Mouse (Mus musculus) limb, embryonic 10.5 days (tissue): ENCODE results near the gene Me3. TPM values are rescaled to one million over a fixed set of nuclear protein-coding genes. Genes with fewer than 3 reads are reported as not detected.

ENCODE experiments used
- DNase-seq: peaks from one replicate; pipeline ENCODE4 v3.0.0-alpha.2; 2017; ENCODE audit warnings: low spot score
- H3K27ac ChIP-seq: fragments of 300-500 bp; sonication (generic); 2 replicates; pipeline ENCODE4 v1.5.1; 2016; ENCODE audit warnings: mild to moderate bottlenecking
- H3K27me3 ChIP-seq: fragments of 300-500 bp; sonication (generic); 2 replicates; pipeline ENCODE4 v1.6.1; 2016; ENCODE audit warnings: low read depth, mild to moderate bottlenecking; ENCODE audit not compliant: poor library complexity, severe bottlenecking
- H3K36me3 ChIP-seq: fragments of 300-500 bp; sonication (generic); 2 replicates; pipeline ENCODE4 v1.6.1; 2016; ENCODE audit warnings: mild to moderate bottlenecking, moderate library complexity
- H3K4me1 ChIP-seq: fragments of 300-500 bp; sonication (generic); 2 replicates; pipeline ENCODE4 v1.6.1; 2016
- H3K4me3 ChIP-seq: fragments of 300-500 bp; sonication (generic); 2 replicates; pipeline ENCODE4 v1.5.1; 2016; ENCODE audit warnings: mild to moderate bottlenecking, moderate library complexity
- H3K9me3 ChIP-seq: fragments of 300-500 bp; sonication (generic); replicated peaks from 2 replicates; pipeline ENCODE4 v1.6.1; 2016; ENCODE audit warnings: mild to moderate bottlenecking
- WGBS: fragments of 180-500 bp; shearing (Covaris S2); methylation state at CpG from one replicate; pipeline ENCODE4 v1.1.7; 2016; 5-methylcytosine and 5-hydroxymethylcytosine counted together
- polyA plus RNA-seq: library from polyadenylated mRNA; unstranded; fragments of >200 nt; fragmentation: Nextera tagmentation; extraction: Ambion mirVana; gene quantifications from 2 replicates; pipeline ENCODE4 v1.2.1, GENCODE M21; 2016

Me3 gene
- polyA plus RNA-seq, 1 experiment from 2014 or later: 0.06 TPM

GRCm38 (mm10) chr7:89852158-89853095 lies 220.2 kb downstream of the Me3 start:
- Histone ChIP-seq H3K4me3 (no peak overlapping the region), H3K36me3 (no peaks in the 10 kb centered on the region), H3K27ac (no peak overlapping the region), H3K27me3 (no peaks in the 10 kb centered on the region), H3K9me3 (no peaks in the 10 kb centered on the region), H3K4me1 (peaks cover 10% of the 10 kb centered on the region)
- WGBS: 84% methylated on average over 10 of the region's 10 CpGs
- DNase-seq: no peak

DNA sequence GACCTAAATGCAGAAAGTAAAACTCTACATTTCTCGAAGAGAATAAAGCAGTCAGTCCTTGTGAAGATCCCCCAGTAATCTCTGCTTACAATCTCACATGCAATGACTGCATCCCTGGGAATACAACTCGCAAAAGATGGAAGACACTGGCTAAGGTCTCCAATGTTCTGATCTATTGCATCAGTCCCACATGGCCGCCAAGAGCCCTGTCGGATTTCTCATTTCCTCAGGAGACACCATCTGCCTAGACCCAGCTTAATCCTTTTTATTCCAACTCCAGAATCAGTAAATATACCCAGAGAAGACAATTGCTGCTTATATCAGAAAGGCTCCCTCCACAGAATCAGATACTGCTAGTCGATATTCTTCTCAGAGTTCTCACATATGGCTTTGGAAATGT lies 220.9 kb downstream of the Me3 start:
- DNase-seq: no peak
- no peaks in the 10 kb centered on the region for H3K36me3 ChIP-seq
- no peaks in the 10 kb centered on the region for H3K9me3 ChIP-seq
- peaks cover 10% of the 10 kb centered on the region for H3K4me1 ChIP-seq
- 88% methylated on average over 5 of the region's 5 CpGs for WGBS
- H3K27me3 ChIP-seq: no peaks in the 10 kb centered on the region
- H3K27ac ChIP-seq: no peak overlapping the region
- no peak overlapping the region for H3K4me3 ChIP-seq

GRCm38 (mm10) chr7:89855196-89855595 lies 223.0 kb downstream of the Me3 start:
- Histone ChIP-seq H3K9me3 (no peaks in the 10 kb centered on the region), H3K4me3 (no peak overlapping the region), H3K27ac (no peak overlapping the region), H3K36me3 (no peaks in the 10 kb centered on the region), H3K27me3 (no peaks in the 10 kb centered on the region), H3K4me1 (peaks cover 10% of the 10 kb centered on the region)
- WGBS: 86% methylated on average over 1 of the region's 1 CpGs
- no peak for DNase-seq

DNA sequence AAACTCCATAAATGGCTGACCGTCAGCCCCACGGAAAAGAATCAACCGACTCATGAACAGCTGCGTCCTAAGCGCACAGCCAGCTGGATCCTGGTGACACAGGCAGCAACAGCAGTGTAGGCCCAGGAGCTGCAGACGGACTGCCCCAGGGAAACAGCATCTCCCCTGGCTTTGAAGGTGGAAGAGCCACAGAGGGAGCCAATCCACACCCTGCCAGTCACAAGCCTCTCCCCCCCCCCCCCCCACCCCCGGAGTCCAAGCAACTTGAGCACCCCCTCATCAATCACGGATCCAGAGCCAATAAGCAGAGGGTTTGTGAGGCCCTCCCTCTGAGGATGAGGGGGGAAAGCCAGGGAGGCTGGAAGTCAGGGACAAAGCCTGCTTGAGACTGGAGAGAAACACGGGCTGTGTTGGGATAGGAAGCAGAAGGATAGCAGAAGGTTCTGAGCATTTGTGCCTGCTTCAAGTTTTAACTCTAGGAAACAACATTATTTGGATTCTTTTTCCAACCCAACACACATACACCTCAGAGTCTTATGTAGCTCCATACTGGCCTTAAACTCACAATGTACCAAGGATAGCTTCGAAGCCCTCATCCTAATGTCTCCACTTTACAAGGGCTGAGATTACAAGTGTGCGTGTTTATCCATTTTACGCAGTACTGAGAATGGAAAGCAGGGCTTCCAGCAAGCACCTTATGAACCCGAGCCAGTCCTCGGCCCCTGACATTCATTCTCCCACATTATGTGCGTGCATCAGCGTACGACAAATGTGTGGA lies 224.4 kb downstream of the Me3 start:
- peaks cover 10% of the 10 kb centered on the region for H3K4me1 ChIP-seq
- H3K27me3 ChIP-seq: no peaks in the 10 kb centered on the region
- H3K9me3 ChIP-seq: no peaks in the 10 kb centered on the region
- H3K27ac ChIP-seq: peak overlapping the region; percentile 78
- 57% methylated on average over 17 of the region's 17 CpGs for WGBS
- peak; percentile 67 for DNase-seq
- H3K36me3 ChIP-seq: no peaks in the 10 kb centered on the region
- H3K4me3 ChIP-seq: 0 out of 2 replicates have a peak overlapping the region, but pooled peaks have one; percentile 10

DNA sequence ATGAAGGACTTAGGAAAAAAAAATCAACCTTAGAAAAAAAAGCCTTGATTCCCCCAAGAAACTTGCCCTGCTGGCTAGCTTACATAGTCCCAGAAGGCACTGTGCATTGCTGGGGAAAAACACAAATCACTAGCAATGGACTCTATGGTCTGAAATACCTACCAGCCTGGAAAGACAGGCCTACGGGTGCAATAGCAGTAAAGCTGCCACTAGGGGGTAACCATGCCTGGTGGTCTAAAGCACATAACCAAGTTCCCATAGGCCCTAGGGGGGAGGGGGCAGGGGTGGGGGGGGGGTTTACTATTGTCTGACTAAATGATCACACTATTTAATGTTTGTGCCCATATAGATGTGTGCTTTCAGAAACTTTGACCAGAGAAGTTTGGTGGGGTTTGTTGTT lies 232.6 kb downstream of the Me3 start:
- Histone ChIP-seq H3K4me1 (peaks cover 9% of the 10 kb centered on the region), H3K4me3 (no peak overlapping the region), H3K9me3 (no peaks in the 10 kb centered on the region), H3K27me3 (no peaks in the 10 kb centered on the region), H3K36me3 (no peaks in the 10 kb centered on the region), H3K27ac (no peak overlapping the region)
- WGBS: 100% methylated on average over 1 of the region's 1 CpGs
- DNase-seq: no peak

DNA sequence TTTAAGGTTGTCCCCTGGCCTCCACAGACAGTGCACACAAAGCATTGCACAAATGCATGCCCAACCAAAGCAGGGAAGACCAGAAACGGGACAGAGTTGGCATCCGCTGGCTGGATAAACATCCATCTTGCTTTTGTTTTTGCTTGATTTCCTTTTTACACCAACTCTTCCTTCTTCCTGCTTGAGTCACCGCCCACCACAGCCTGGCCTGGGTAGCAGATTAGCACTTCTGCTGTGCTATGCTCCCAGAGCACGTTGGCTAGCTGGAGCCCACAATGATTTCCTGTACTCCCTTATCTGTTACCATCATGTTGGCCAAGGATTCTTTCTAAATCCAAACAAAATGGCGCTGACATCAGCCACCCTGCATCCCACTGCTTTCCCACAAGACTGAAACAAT lies 235.0 kb downstream of the Me3 start:
- 78% methylated on average over 5 of the region's 5 CpGs for WGBS

DNA sequence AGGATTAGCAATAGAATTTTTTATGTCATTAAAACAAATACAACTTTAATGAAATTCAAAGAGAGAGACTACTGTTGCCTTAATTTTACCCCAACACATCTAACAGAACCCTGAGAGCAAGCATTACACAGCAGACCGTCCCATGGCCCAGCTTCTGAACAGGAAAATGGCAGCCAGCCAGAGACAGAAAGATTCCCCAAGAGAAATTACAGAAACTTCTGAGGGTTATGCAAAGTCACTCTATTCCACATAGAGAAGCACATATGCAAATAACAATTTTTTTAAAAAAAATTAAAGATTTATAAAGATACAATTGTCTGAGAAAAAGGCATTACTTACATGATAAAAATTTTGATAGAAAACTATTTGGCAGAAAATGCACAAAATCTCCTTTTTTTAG lies 247.5 kb downstream of the Me3 start:
- WGBS: 96% methylated on average over 1 of the region's 1 CpGs
- Histone ChIP-seq H3K9me3 (no peaks in the 10 kb centered on the region), H3K27ac (no peak overlapping the region), H3K27me3 (no peaks in the 10 kb centered on the region), H3K36me3 (no peaks in the 10 kb centered on the region), H3K4me1 (no peaks in the 10 kb centered on the region), H3K4me3 (no peak overlapping the region)
- DNase-seq: no peak

More for the DNA sequence above, 235.0 kb downstream of the Me3 start:
- Histone ChIP-seq H3K36me3 (no peaks in the 10 kb centered on the region), H3K27ac (no peak overlapping the region), H3K4me3 (no peak overlapping the region), H3K4me1 (peaks cover 10% of the 10 kb centered on the region), H3K27me3 (no peaks in the 10 kb centered on the region), H3K9me3 (no peaks in the 10 kb centered on the region)
- no peak for DNase-seq

DNA sequence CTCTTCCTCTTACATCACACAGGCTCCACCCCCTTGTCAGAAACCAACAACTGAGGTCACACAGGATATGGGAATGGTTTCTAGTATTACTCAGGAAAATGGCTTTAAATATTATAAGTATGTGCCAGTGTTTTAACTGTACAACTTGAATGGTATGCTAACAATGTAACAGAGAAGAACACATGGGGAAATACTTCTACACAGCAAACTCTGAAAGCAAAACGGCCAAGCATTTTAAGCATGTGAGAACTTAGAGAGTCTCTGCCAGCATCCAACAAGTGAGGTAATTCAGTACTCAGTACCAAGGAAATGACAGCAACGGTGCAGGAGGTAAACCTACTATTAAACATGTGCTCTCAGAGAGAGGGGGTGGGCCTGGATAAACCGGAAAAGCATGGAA lies 252.4 kb downstream of the Me3 start:
- Histone ChIP-seq H3K4me3 (no peak overlapping the region), H3K27ac (no peak overlapping the region), H3K4me1 (no peaks in the 10 kb centered on the region), H3K9me3 (no peaks in the 10 kb centered on the region), H3K27me3 (no peaks in the 10 kb centered on the region), H3K36me3 (no peaks in the 10 kb centered on the region)
- WGBS: 67% methylated on average over 3 of the region's 3 CpGs
- no peak for DNase-seq

GRCm38 (mm10) chr7:89891412-89891811 lies 259.2 kb downstream of the Me3 start:
- 85% methylated on average over 5 of the region's 5 CpGs for WGBS
- DNase-seq: no peak
- no peaks in the 10 kb centered on the region for H3K27me3 ChIP-seq
- H3K27ac ChIP-seq: no peak overlapping the region
- no peak overlapping the region for H3K4me3 ChIP-seq
- no peaks in the 10 kb centered on the region for H3K9me3 ChIP-seq
- no peaks in the 10 kb centered on the region for H3K36me3 ChIP-seq
- H3K4me1 ChIP-seq: no peaks in the 10 kb centered on the region

GRCm38 (mm10) chr7:89891856-89892255 lies 259.7 kb downstream of the Me3 start:
- no peaks in the 10 kb centered on the region for H3K9me3 ChIP-seq
- no peaks in the 10 kb centered on the region for H3K4me1 ChIP-seq
- H3K27me3 ChIP-seq: no peaks in the 10 kb centered on the region
- no peaks in the 10 kb centered on the region for H3K36me3 ChIP-seq
- no peak for DNase-seq
- H3K27ac ChIP-seq: no peak overlapping the region
- 34% methylated on average over 4 of the region's 4 CpGs for WGBS
- no peak overlapping the region for H3K4me3 ChIP-seq

DNA sequence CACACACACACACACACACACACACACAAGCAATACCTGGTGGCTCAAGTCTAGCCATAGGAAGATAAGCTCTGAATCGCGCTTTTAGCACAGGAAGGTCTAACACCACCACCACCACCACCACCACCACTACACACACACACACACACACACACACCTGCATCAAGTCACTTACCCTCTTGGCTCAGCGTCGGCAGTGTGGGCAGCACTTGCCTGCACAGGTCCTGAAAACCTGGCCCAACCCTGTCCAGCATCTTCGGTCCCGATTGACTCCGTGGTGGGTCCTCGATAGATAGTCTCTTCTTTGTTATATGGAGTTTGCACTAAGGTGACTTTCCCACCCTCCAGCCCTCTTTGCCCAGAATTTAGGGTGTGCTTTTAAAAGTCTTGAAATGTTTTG lies 270.8 kb downstream of the Me3 start:
- DNase-seq: no peak
- no peak overlapping the region for H3K4me3 ChIP-seq
- WGBS: 83% methylated on average over 8 of the region's 8 CpGs

GRCm38 (mm10) chr7:89903442-89904343 lies 271.5 kb downstream of the Me3 start, which contains the start of gene Ccdc81:
TSS of gene Ccdc81 (minus strand) at chr7:89903629.
- Histone ChIP-seq H3K27ac (no peak within 1 kb of the TSS), H3K9me3 (no peaks in the 10 kb centered on the region), H3K4me3 (peak within 1 kb of the TSS; percentile 2; the same call in 1 of the 2 replicates), H3K4me1 (peaks cover 14% of the 10 kb centered on the region), H3K36me3 (no peaks in the 10 kb centered on the region), H3K27me3 (peaks cover 7% of the 10 kb centered on the region; the same call in 1 of the 2 replicates)
- no peak for DNase-seq
- WGBS: 44% methylated on average over 22 of the region's 22 CpGs

More for the DNA sequence above, 270.8 kb downstream of the Me3 start:
- Histone ChIP-seq H3K4me1 (peaks cover 8% of the 10 kb centered on the region; the same call in 1 of the 2 replicates), H3K27me3 (peaks cover 7% of the 10 kb centered on the region; the same call in 1 of the 2 replicates), H3K9me3 (no peaks in the 10 kb centered on the region), H3K27ac (no peak overlapping the region), H3K36me3 (no peaks in the 10 kb centered on the region)
